Mouse (Mus musculus): ENCODE results near the gene Dusp19. TPM values are rescaled to one million over a fixed set of nuclear protein-coding genes. Genes with fewer than 3 reads are reported as not detected.

The Dusp19 gene
- polyA plus RNA-seq, 1 experiment from 2014 or later, result 18.8 TPM

DNA sequence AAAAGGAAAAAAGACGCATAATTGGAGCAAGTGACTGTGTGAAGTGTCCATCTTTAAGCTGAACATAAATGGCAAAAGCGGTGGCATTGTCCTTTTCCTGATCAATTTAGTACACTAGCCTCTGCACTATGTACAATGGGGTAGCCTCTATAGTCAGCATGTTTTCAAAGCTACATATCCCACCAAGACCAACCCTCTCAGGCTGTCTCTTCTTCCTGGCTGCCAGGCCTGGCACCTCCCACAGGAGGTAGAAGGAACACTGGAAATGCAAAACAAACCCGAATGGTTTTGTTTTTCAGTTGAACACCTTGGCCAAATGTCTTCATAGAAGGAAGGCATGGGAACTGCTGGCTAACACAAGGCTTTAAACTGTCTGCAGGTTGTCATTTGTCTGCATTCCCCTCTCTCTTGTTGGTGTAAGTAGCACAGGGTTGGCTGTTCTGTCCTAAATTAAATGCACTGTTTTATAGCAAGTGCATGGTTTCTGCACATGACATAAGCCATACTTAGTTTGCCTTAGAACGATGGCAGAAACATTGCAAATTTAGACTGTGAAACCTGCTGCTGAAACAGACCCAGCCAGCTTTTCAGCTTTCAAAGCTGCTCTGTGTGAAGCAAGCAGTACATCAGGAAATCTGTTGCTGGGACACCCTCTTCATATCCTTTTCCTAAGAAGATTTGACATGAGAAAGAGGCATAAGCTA, 22.5 kb upstream of the Dusp19 start:
- ATAC-seq (peak; percentile 34; the same call in 1 of the 2 replicates), DNase-seq (ENCODE audit: low spot score) (peak; percentile 32)
- no peak overlapping the region for H3K27ac ChIP-seq (ENCODE audit: low read depth, low read length)
- no peaks in the 10 kb centered on the region for H3K4me1 ChIP-seq (ENCODE audit: control insufficient read depth, insufficient read depth, low read length)
- no peak overlapping the region for H3K4me2 ChIP-seq (ENCODE audit: low read length)
- H3K9ac ChIP-seq (ENCODE audit: low read length), result no peak overlapping the region
- H3K36me3 ChIP-seq (ENCODE audit: control insufficient read depth, insufficient read depth, low read length), result no peaks in the 10 kb centered on the region
- no peak overlapping the region for H3K4me3 ChIP-seq (ENCODE audit: low read depth, low read length)
- H3K27me3 ChIP-seq (replicated peaks; ENCODE audit: control insufficient read depth, insufficient read depth, low read length), result no peaks in the 10 kb centered on the region
- 69% methylated on average over 4 of the region's 4 CpGs for WGBS
- no peaks in the 10 kb centered on the region for H3K9me3 ChIP-seq (replicated peaks; ENCODE audit: control insufficient read depth, low read length)

DNA sequence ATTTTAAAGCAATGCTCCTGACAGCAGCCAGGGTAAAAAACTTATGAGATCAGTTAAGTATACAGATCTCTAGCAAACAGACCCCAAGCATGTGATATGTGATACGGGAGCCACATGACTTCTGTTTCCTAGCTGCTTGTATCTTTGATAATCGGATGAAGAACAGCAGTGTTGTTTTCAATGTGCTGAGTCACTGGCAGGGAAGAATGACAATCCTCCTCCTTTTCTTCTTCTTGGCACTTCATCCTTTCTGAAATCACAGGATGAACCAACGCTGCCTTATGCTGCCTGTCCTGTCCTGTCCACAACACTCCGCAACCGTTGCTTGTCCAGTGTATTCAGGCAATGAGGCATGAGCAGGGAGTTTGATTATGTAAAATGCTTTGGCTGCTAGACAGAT, 19.9 kb upstream of the Dusp19 start:
- Histone ChIP-seq H3K4me2 (ENCODE audit: low read length) (no peak overlapping the region), H3K36me3 (ENCODE audit: control insufficient read depth, insufficient read depth, low read length) (no peaks in the 10 kb centered on the region), H3K9ac (ENCODE audit: low read length) (no peak overlapping the region), H3K27me3 (replicated peaks; ENCODE audit: control insufficient read depth, insufficient read depth, low read length) (no peaks in the 10 kb centered on the region), H3K9me3 (replicated peaks; ENCODE audit: control insufficient read depth, low read length) (no peaks in the 10 kb centered on the region), H3K4me1 (ENCODE audit: control insufficient read depth, insufficient read depth, low read length) (no peaks in the 10 kb centered on the region), H3K4me3 (ENCODE audit: low read depth, low read length) (no peak overlapping the region), H3K27ac (ENCODE audit: low read depth, low read length) (no peak overlapping the region)
- no peak for ATAC-seq
- DNase-seq (ENCODE audit: low spot score), result no peak
- WGBS, result 77% methylated on average over 5 of the region's 5 CpGs

DNA sequence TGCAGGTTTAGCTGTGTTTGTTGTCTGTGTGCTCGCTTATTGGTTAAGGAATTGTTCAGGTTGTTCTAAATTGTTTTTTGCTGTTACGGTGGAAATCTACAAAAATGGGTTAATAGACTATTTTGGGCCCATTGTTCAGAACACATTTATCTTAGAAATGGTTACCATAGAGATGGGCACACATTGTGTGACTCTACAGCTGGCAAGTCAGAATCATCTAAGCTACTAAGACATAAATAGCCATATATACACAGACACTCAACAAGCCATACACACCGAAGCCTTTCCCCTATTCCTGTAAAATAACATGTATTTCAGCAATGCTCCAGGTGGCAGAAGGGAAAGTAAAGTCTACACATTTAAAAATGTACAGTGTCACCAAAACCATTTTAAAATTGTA, 17.0 kb upstream of the Dusp19 start:
- no peak overlapping the region for H3K27ac ChIP-seq (ENCODE audit: low read depth, low read length)

DNA sequence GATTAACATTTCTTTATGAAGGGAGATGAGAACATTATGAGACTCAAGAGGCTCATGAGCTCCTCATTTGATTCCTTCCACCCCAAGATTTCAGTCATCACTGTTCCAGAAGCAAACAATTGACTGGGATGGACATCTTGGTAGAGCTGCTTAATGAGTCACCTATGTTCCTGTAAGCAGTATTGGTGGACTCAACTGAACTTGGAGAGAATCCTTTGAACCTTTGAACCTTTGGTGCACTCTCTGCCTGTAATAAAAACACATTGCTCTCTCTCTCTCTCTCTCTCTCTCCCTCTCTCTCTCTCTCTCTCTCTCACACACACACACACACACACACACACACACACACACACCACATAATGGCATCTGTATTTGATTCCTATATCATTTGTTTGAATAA, 16.2 kb upstream of the Dusp19 start:
- no peak overlapping the region for H3K27ac ChIP-seq (ENCODE audit: low read depth, low read length)
- no peak overlapping the region for H3K4me3 ChIP-seq (ENCODE audit: low read depth, low read length)
- H3K4me2 ChIP-seq (ENCODE audit: low read length), result no peak overlapping the region
- H3K9me3 ChIP-seq (replicated peaks; ENCODE audit: control insufficient read depth, low read length), result no peaks in the 10 kb centered on the region
- H3K27me3 ChIP-seq (replicated peaks; ENCODE audit: control insufficient read depth, insufficient read depth, low read length), result no peaks in the 10 kb centered on the region
- H3K4me1 ChIP-seq (ENCODE audit: control insufficient read depth, insufficient read depth, low read length), result no peaks in the 10 kb centered on the region; the same call in 1 of the 2 replicates
- H3K9ac ChIP-seq (ENCODE audit: low read length), result no peak overlapping the region
- H3K36me3 ChIP-seq (ENCODE audit: control insufficient read depth, insufficient read depth, low read length), result no peaks in the 10 kb centered on the region
- no peak for DNase-seq (ENCODE audit: low spot score)
- no peak for ATAC-seq

More for the DNA sequence above, 17.0 kb upstream of the Dusp19 start:
- Histone ChIP-seq H3K9me3 (replicated peaks; ENCODE audit: control insufficient read depth, low read length) (no peaks in the 10 kb centered on the region), H3K4me2 (ENCODE audit: low read length) (no peak overlapping the region), H3K4me1 (ENCODE audit: control insufficient read depth, insufficient read depth, low read length) (no peaks in the 10 kb centered on the region; the same call in 1 of the 2 replicates), H3K4me3 (ENCODE audit: low read depth, low read length) (no peak overlapping the region), H3K9ac (ENCODE audit: low read length) (no peak overlapping the region), H3K36me3 (ENCODE audit: control insufficient read depth, insufficient read depth, low read length) (no peaks in the 10 kb centered on the region), H3K27me3 (replicated peaks; ENCODE audit: control insufficient read depth, insufficient read depth, low read length) (no peaks in the 10 kb centered on the region)
- DNase-seq (ENCODE audit: low spot score) (no peak), ATAC-seq (no peak)
- WGBS, result 93% methylated on average over 3 of the region's 3 CpGs

DNA sequence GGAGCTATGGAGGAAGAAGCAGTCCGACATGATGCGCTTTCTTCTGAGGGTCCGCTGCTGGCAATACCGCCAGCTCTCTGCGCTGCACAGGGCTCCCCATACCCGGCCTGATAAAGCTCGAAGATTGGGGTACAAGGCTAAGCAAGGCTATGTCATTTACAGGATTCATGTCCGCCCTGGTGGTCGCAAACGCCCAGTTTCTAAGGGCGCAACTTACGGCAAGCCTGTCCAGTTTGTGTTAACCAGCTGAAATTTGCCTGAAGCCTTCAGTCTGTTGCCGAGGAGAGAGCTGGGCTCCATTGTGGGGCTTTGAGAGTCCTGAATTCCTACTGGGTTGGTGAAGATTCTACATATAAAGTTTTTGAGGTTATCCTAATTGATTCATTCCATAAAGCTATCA, 14.1 kb upstream of the Dusp19 start:
- no peak overlapping the region for H3K27ac ChIP-seq (ENCODE audit: low read depth, low read length)
- ATAC-seq, result no peak
- 95% methylated on average over 13 of the region's 13 CpGs for WGBS

DNA sequence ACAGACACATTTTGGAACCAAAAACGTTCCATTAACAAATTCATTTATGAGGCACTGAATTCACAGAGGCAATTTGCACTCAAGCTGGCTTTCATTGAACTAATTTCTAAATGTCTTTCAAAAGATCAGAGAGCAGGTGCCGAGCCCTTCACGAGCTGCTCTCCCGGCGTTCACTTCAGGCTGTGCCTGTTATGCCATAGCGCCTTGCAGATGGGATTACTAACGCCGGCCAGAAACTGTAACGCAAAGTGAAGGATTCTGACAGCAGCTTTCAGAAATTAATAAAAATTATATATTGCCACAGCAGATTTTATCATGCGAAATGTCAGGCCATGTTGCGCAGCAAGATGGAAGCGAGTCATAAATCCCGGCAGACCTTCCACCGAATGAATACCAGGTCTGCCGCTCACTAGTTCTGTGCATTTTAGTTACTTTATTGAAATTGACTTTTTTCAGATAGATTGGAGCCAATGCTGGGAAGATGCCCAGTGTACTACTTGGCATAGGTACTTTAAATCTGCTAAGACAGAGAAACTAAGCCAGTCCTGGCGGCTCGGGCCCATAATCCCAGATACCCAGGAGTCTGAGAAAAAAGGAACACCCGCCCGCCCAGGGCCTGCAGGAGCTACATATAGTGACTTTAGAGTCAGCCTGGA, 12.9 kb upstream of the Dusp19 start:
- H3K9ac ChIP-seq (ENCODE audit: low read length), result no peak overlapping the region
- no peak overlapping the region for H3K4me3 ChIP-seq (ENCODE audit: low read depth, low read length)
- H3K4me2 ChIP-seq (ENCODE audit: low read length), result no peak overlapping the region
- no peaks in the 10 kb centered on the region for H3K36me3 ChIP-seq (ENCODE audit: control insufficient read depth, insufficient read depth, low read length)
- H3K27me3 ChIP-seq (replicated peaks; ENCODE audit: control insufficient read depth, insufficient read depth, low read length), result no peaks in the 10 kb centered on the region
- H3K27ac ChIP-seq (ENCODE audit: low read depth, low read length), result peak overlapping the region; percentile 48
- H3K9me3 ChIP-seq (replicated peaks; ENCODE audit: control insufficient read depth, low read length), result no peaks in the 10 kb centered on the region
- WGBS, result 71% methylated on average over 19 of the region's 19 CpGs
- DNase-seq (ENCODE audit: low spot score) (peak; percentile 73), ATAC-seq (peak; percentile 86)
- H3K4me1 ChIP-seq (ENCODE audit: control insufficient read depth, insufficient read depth, low read length), result no peaks in the 10 kb centered on the region; the same call in 1 of the 2 replicates

More for the DNA sequence above, 14.1 kb upstream of the Dusp19 start:
- H3K4me3 ChIP-seq (ENCODE audit: low read depth, low read length), result no peak overlapping the region
- no peak for DNase-seq (ENCODE audit: low spot score)
- no peaks in the 10 kb centered on the region; the same call in 1 of the 2 replicates for H3K4me1 ChIP-seq (ENCODE audit: control insufficient read depth, insufficient read depth, low read length)
- no peaks in the 10 kb centered on the region for H3K9me3 ChIP-seq (replicated peaks; ENCODE audit: control insufficient read depth, low read length)
- H3K9ac ChIP-seq (ENCODE audit: low read length), result no peak overlapping the region
- no peaks in the 10 kb centered on the region for H3K36me3 ChIP-seq (ENCODE audit: control insufficient read depth, insufficient read depth, low read length)
- H3K4me2 ChIP-seq (ENCODE audit: low read length), result no peak overlapping the region
- no peaks in the 10 kb centered on the region for H3K27me3 ChIP-seq (replicated peaks; ENCODE audit: control insufficient read depth, insufficient read depth, low read length)

DNA sequence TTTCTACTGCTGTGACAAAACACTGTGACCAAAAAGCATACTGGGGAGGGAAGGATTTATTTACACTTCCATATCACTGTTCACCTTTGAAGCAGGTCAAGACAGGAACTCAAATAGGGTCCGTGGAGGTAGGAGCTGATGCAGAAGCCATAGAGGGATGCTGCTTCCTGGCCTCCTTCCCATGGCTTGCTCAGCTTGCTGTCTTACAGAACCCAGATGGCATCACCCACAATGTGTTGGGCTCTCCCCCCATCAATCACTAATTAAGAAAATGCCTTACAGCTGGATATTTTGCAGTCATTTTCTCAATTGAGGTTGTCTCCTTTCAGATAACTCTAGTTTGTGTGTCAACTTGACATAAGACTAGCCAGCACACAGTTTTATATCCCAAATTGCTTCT, 4.6 kb upstream of the Dusp19 start:
- Histone ChIP-seq H3K36me3 (ENCODE audit: control insufficient read depth, insufficient read depth, low read length) (no peaks in the 10 kb centered on the region), H3K27ac (ENCODE audit: low read depth, low read length) (no peak overlapping the region), H3K9ac (ENCODE audit: low read length) (no peak overlapping the region), H3K27me3 (replicated peaks; ENCODE audit: control insufficient read depth, insufficient read depth, low read length) (no peaks in the 10 kb centered on the region), H3K9me3 (replicated peaks; ENCODE audit: control insufficient read depth, low read length) (no peaks in the 10 kb centered on the region), H3K4me2 (ENCODE audit: low read length) (no peak overlapping the region), H3K4me1 (ENCODE audit: control insufficient read depth, insufficient read depth, low read length) (no peaks in the 10 kb centered on the region), H3K4me3 (ENCODE audit: low read depth, low read length) (no peak overlapping the region)
- 69% methylated on average over 1 of the region's 1 CpGs for WGBS
- no peak for ATAC-seq
- DNase-seq (ENCODE audit: low spot score), result peak; percentile 64

DNA sequence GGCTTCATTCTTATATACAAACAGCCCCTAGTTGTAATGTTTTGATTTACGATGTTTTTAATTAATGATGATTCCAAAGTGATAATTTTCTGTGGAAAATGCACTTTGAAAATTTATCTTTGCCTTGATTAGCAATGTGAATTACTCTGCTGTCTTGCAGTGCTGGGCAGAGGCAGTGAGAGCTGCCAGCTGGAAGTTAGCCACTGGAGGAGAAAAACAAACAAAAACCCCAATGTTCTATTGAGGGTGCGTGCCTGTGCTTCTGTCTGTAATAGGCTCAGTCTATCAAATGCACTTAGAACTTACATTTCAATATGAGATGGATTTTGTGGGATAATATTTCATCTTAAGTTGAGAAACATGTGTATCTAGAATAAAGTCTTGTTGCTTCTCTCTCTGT, 4.0 kb upstream of the Dusp19 start:
- Histone ChIP-seq H3K4me1 (ENCODE audit: control insufficient read depth, insufficient read depth, low read length) (peaks cover 3% of the 10 kb centered on the region), H3K4me3 (ENCODE audit: low read depth, low read length) (no peak overlapping the region), H3K27ac (ENCODE audit: low read depth, low read length) (no peak overlapping the region), H3K9ac (ENCODE audit: low read length) (no peak overlapping the region), H3K36me3 (ENCODE audit: control insufficient read depth, insufficient read depth, low read length) (no peaks in the 10 kb centered on the region), H3K9me3 (replicated peaks; ENCODE audit: control insufficient read depth, low read length) (no peaks in the 10 kb centered on the region), H3K4me2 (ENCODE audit: low read length) (no peak overlapping the region), H3K27me3 (replicated peaks; ENCODE audit: control insufficient read depth, insufficient read depth, low read length) (no peaks in the 10 kb centered on the region)
- no peak for ATAC-seq
- WGBS, result 51% methylated on average over 2 of the region's 2 CpGs
- peak; percentile 60 for DNase-seq (ENCODE audit: low spot score)

DNA sequence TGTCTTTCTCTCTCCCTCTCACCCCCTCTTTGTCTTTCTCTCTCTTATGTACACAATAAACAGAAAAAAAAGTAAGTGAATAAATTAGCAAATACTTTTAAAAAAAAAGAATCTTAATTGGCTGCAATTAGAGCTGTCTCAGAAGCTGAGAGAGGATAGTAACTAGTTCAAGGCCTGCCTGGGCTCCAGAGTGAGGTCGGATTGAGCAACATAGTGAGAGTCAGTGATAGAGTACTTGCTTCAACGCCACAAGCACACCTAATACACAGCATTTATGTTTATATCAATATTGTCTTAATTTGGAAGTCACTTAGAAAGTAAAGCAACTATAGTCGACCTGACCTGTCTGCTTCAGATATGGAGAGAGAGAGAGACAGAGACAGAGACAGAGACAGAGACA, 2.1 kb downstream of the Dusp19 start:
- Histone ChIP-seq H3K9ac (ENCODE audit: low read length) (no peak overlapping the region), H3K27me3 (replicated peaks; ENCODE audit: control insufficient read depth, insufficient read depth, low read length) (no peaks in the 10 kb centered on the region), H3K4me3 (ENCODE audit: low read depth, low read length) (no peak overlapping the region), H3K9me3 (replicated peaks; ENCODE audit: control insufficient read depth, low read length) (no peaks in the 10 kb centered on the region), H3K27ac (ENCODE audit: low read depth, low read length) (no peak overlapping the region), H3K36me3 (ENCODE audit: control insufficient read depth, insufficient read depth, low read length) (no peaks in the 10 kb centered on the region), H3K4me2 (ENCODE audit: low read length) (no peak overlapping the region), H3K4me1 (ENCODE audit: control insufficient read depth, insufficient read depth, low read length) (peaks cover 6% of the 10 kb centered on the region)
- DNase-seq (ENCODE audit: low spot score) (no peak), ATAC-seq (no peak)
- WGBS, result 82% methylated on average over 3 of the region's 3 CpGs

All from forebrain, embryonic 14.5 days (tissue).